Mouse (Mus musculus) kidney, postnatal 4 days (tissue): ENCODE results near the gene Nacc2.

Source experiments
- DNase-seq, 2 experiments: peaks; one replicate each; pipeline ENCODE4 v3.0.0; 2021; ENCODE audit warnings: mixed read lengths in 2 of 2

The Nacc2 gene

DNA sequence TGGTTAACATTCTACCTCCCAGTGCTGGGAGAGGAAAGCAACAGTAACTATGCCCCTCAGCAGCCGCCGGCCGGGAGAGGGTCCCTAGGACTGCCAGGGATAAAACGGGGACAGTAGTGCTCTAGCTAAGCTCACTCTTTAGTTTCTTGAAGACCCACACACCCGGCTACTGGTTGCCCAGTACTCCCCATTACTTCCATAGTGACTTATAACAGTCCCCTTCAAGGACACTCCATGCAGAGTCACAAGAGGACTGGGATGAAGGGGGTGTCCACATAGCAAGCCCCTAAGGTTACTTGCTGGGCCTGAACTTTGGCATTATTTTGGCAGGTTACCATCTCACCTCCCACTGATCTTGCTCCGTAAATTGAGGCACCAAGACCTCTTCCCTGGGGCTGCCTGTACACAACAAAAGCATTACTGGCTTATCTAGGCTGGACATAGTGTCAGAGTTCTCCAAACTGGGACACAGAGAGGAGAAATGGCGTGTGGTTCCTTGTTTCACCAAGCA, 16.1 kb upstream of the Nacc2 start:
- no peak for DNase-seq

- peak in 1 of 2 experiments; percentile 53 for DNase-seq
Measured at GRCm38 (mm10) chr2:26138252-26139033, 15.4 kb upstream of the Nacc2 start.

DNA sequence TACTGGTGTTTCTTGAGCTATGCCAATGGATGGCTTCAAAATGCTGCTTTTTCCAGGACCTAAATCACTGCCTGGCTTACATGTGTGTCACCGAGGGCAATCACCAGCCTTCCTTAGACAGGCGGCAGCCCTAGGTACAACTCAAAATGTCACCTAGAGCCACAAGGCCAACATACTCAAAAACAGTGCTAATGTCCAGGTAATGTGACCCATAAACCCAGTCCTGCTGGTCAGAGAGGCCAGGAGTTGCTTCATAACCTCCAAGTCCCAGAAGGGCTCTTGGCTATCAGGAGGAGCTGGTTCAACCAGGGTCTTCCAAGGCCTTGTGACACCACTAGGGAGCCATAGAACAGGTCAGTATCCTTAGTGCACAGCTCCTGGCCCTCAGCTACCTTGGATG, 11.6 kb upstream of the Nacc2 start:
- no peak for DNase-seq

GRCm38 (mm10) chr2:26132628-26133551, 9.9 kb upstream of the Nacc2 start:
- peak; percentile 91 to 95 for DNase-seq

- peak in 1 of 2 experiments; percentile 25 for DNase-seq
Measured at GRCm38 (mm10) chr2:26131327-26131726, 8.3 kb upstream of the Nacc2 start.

GRCm38 (mm10) chr2:26129962-26130361, 6.9 kb upstream of the Nacc2 start:
- no peak for DNase-seq

GRCm38 (mm10) chr2:26129346-26129745, 6.3 kb upstream of the Nacc2 start:
- DNase-seq = no peak

- peak; percentile 71 to 83 for DNase-seq
Measured at GRCm38 (mm10) chr2:26122171-26123078, 595 bp downstream of the Nacc2 start.

DNA sequence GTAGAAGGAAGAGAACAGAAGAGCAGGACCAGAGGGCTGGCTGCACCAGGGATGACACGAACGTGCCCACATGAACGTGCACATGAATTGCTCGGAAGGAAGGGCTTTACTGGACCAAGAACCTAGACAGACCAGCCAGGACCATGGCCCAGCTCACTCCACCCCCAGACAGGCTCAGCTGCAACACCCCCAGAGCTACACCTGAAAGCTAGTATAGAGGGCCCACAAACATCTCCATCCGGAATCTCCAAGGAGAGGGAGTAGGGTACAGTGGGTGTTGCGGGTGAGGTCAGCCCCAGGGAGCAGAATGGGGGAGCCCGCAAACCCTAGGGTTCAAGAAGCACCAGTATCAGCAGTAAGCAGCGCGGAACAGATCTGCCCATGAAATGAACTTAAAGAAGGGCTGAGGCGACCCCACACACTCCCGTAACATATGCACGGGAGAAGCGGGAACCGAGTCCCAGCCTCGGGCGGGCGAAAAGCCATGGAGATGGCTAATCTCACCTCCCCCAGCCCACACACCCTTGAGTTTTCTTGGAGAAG, 1.4 kb downstream of the Nacc2 start:
- DNase-seq = no peak

DNA sequence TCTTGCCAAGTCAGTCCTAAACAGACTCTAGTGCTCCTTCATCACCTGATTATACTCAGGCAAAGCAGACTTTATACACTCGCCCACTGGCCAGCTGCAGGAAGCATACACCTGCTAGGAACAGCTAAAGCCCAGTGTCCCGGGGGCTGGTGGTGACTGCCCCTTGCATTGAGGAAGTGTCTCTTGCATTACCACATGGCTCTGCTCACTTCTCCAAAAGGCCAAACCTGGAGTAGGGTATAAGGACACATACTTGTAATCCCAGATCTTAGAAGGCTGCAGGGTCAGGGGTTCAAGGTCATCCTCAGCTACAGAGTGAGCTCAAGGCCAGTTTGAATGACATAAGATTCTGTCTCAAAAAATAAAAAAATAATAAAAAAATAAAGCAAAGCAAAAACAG, 3.4 kb downstream of the Nacc2 start:
- DNase-seq = no peak

GRCm38 (mm10) chr2:26119310-26119592, 3.8 kb downstream of the Nacc2 start:
- DNase-seq = no peak

GRCm38 (mm10) chr2:26118584-26119309, 4.3 kb downstream of the Nacc2 start:
- DNase-seq = peak; percentile 26 to 53

DNA sequence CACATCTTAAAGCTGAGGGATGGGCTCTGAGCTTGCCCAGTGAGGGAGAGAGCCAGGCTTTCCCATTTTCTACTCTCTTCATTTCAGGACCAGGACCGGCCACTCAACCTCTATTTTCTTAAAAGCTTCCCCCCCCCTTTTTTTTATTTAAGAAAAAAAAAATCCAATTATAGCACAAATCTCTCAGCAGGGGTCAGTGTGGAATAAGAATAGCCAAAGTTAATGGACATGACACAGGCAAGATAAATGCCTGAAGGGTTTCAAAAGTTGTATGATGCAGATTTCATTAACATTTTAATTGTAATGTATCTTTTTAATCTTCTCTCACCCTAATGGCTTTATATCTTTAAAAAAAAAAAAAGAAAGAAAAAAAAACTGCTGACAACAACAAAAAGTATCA, 5.4 kb downstream of the Nacc2 start:
- DNase-seq = no peak

GRCm38 (mm10) chr2:26116550-26116949, 6.5 kb downstream of the Nacc2 start:
- no peak for DNase-seq

GRCm38 (mm10) chr2:26115215-26115614, 7.8 kb downstream of the Nacc2 start:
- no peak for DNase-seq

- DNase-seq = no peak
Measured at GRCm38 (mm10) chr2:26108237-26108636, 14.8 kb downstream of the Nacc2 start.

- DNase-seq = no peak
Measured at GRCm38 (mm10) chr2:26107011-26107410, 16.0 kb downstream of the Nacc2 start.

DNA sequence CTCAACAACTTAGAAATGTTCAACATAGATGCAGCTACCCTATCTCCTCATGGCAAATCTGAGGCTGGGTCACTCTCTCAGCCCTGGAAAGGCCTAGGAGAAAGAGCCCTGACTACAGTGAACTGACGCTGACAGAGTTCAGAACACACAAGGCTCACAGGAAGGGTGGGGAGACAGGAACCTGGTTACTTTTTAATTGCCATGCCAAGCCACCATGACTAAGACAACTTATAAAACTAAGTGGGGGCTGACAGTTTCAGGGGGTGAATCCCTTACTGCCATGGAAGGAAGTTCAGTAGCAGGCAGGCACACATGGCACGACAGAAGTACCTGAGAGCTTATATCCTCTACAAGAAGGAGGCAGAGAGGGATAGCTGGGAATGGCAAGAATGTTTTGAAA, 16.8 kb downstream of the Nacc2 start:
- DNase-seq = no peak

DNA sequence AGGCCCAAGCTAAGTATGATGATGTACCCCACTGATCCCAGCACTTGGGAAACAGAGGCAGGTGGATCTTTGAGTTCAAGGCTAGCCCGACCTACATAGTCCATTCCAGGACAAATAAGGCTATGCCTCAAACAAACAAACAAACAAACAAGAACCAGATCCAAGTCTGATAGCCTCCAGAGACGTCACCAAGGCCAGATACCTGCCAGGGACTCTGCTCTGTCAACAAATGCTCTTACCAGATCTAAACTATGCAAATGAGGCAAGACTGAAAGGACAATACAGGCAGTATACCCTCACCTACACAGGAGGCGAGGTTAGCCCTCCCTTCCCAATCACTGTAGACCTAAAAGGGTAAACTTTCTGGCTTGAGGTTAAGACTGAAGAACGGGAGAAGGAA, 22.7 kb downstream of the Nacc2 start:
- DNase-seq = no peak

- DNase-seq = no peak
Measured at GRCm38 (mm10) chr2:26099851-26100250, 23.2 kb downstream of the Nacc2 start.

GRCm38 (mm10) chr2:26099260-26099659, 23.8 kb downstream of the Nacc2 start:
- DNase-seq = no peak

DNA sequence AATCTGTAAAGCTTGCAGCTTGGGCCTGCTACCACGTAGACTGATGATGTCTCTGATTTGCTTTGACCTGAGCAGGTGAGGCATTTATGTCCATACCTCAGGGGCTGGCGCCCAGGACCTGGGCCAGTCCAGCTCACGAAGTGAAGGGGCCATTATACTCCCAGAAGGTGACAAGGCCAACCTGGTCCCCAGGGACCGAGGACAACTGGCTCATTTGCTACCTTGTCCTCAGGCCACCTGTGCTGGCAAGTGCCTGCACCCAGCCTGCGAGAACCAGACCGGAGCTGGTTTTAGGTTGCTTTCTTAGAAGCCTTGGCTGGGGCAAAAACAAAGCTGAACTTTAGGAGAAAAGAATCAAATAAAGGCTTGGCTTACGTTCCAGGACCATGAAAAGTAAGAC, 29.1 kb downstream of the Nacc2 start:
- DNase-seq = peak; percentile 11 to 37
